ENCODE assay signal across 19 mouse cellular contexts in the genomic region with DNA sequence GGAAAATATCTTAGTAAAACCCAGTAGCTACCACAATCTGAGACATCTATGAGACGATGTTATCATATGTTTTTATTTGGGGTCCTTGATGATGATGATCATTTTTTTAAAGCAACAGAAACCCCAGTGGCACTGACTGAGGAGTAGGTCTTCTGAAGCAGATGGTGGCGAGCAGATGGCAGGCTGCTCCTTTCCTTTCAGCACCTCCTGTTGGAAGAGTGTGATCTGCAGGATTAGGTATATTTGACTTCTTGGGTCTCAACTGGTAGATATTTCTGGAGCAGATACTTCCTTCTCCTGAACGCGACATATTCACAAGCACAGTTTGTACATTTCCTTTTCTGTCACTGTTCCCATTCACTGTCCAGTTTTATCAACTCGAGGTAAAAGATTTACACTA.
DNase-seq lines count a peak whose midpoint lies in the region; ATAC-seq lines count a peak whose summit lies in the region.
"Had no signal": no experiment of that assay in that cellular context is flagged by ENCODE, and none has a peak within 500 bp of the region (broad histone marks: within the 10 kb centered on the region; RNA-seq: fewer than 3 reads in every experiment).

No protein-coding gene starts in this region.

- no peaks in the 10 kb centered on the region for H3K27me3 ChIP-seq in kidney, embryonic 16.5 days (ENCODE audit: insufficient read depth, low read length)
- H3K27me3 ChIP-seq: lung, embryonic 15.5 days; midbrain, embryonic 12.5 days; neural tube, embryonic 13.5 days had no signal

- no peaks in the 10 kb centered on the region for H3K4me1 ChIP-seq in kidney, embryonic 16.5 days (ENCODE audit: insufficient read depth, low read length)
- H3K4me1 ChIP-seq: heart, embryonic 10.5 days; lung, embryonic 15.5 days; midbrain, embryonic 12.5 days; neural tube, embryonic 13.5 days had no signal

- H3K4me3 ChIP-seq in kidney, embryonic 16.5 days (ENCODE audit: low read length), result no peak overlapping the region
- H3K4me3 ChIP-seq: heart, embryonic 10.5 days; lung, embryonic 15.5 days; midbrain, embryonic 12.5 days; neural tube, embryonic 13.5 days had no signal

- H3K9ac ChIP-seq in kidney, embryonic 16.5 days (replicated peaks; ENCODE audit: low read length), result no peak overlapping the region
- H3K9ac ChIP-seq: liver, embryonic 14.5 days; lung, embryonic 15.5 days; midbrain, embryonic 12.5 days; neural tube, embryonic 13.5 days had no signal

- H3K27ac ChIP-seq in kidney, embryonic 16.5 days (ENCODE audit: low read length), result no peak overlapping the region
- H3K27ac ChIP-seq: heart, embryonic 10.5 days; liver, embryonic 14.5 days; lung, embryonic 15.5 days; midbrain, embryonic 12.5 days; neural tube, embryonic 13.5 days had no signal

- H3K36me3 ChIP-seq in kidney, embryonic 16.5 days (ENCODE audit: insufficient read depth, low read length), result no peaks in the 10 kb centered on the region
- H3K36me3 ChIP-seq: heart, embryonic 10.5 days; lung, embryonic 15.5 days; midbrain, embryonic 12.5 days; neural tube, embryonic 13.5 days had no signal

- no peaks in the 10 kb centered on the region for H3K9me3 ChIP-seq in kidney, embryonic 16.5 days (ENCODE audit: low read length)
- H3K9me3 ChIP-seq: heart, embryonic 10.5 days; lung, embryonic 15.5 days; midbrain, embryonic 12.5 days; neural tube, embryonic 13.5 days had no signal

- ATAC-seq in kidney, embryonic 16.5 days (ENCODE audit: low FRiP score, low TSS enrichment), result no peak
- ATAC-seq: forebrain, embryonic 16.5 days had no signal

- DNase-seq in layer of hippocampus, adult 9-11 months, result peak; percentile 27
- no peak for DNase-seq in layer of hippocampus, postnatal 10 days (ENCODE audit: low spot score in 2 of 2)
- peak; percentile 5 to 9 for DNase-seq in frontal cortex, postnatal 10 days (ENCODE audit: low spot score in 2 of 2)
- DNase-seq in left cerebral cortex, adult 9 months (ENCODE audit: low spot score in 2 of 2), result peak; percentile 16 to 55
- peak; percentile 15 for DNase-seq in right cerebral cortex, postnatal 25 days
- DNase-seq in heart, adult 9 months (ENCODE audit: low spot score in 2 of 2), result no peak
- no peak for DNase-seq in spleen, adult 18-20 months
- DNase-seq: embryo, embryonic 11 days; gastrocnemius, postnatal 36 days; kidney, adult 2 months; kidney, postnatal 14 days; thymus, postnatal 25 days had no signal

- WGBS in kidney, embryonic 16.5 days, result 76% methylated on average over 5 of the region's 5 CpGs

- no peak overlapping the region for H3K4me2 ChIP-seq in kidney, embryonic 16.5 days (replicated peaks; ENCODE audit: low read depth, low read length)
- H3K4me2 ChIP-seq: lung, embryonic 15.5 days; midbrain, embryonic 12.5 days; neural tube, embryonic 13.5 days had no signal

Comparison
In these comparisons a context has a peak if more than half of its experiments do, and no peak if none do; other contexts are left out.
1. DNase-seq: peak in layer of hippocampus, adult 9-11 months (single experiment), frontal cortex, postnatal 10 days (2 of 2), left cerebral cortex, adult 9 months (2 of 2) and right cerebral cortex, postnatal 25 days (single experiment); none in layer of hippocampus, postnatal 10 days (0 of 2), heart, adult 9 months (0 of 2) and spleen, adult 18-20 months (0 of 2).